Mouse (Mus musculus) cerebellum, adult 2 months (tissue): ENCODE data around the gene Arhgap11a.

Source experiments
- CTCF ChIP-seq: fragments of 200-500 bp; IDR thresholded peaks from 2 replicates; pipeline ENCODE4 v1.5.1; 2011; ENCODE audit warnings: low read depth, mild to moderate bottlenecking, control low read depth, low read length, moderate library complexity, borderline replicate concordance; ENCODE audit not compliant: insufficient read depth
- POLR2A ChIP-seq: fragments of 200-500 bp; IDR thresholded peaks from 2 replicates; pipeline ENCODE4 v1.6.1; 2011; ENCODE audit warnings: low read length, control low read depth, borderline replicate concordance; ENCODE audit not compliant: insufficient read depth

GRCm38 (mm10) chr2:113788821-113789387, 59.6 kb downstream of the Arhgap11a start:
- no peak for TF ChIP-seq POLR2A
- TF ChIP-seq CTCF = no peak
